Mouse (Mus musculus): ENCODE results near the gene Nfasc. TPM values are rescaled to one million over a fixed set of nuclear protein-coding genes. Genes with fewer than 3 reads are reported as not detected.

Gene Nfasc
- total RNA-seq, 1 experiment from 2014 or later, result 5.2 TPM

DNA sequence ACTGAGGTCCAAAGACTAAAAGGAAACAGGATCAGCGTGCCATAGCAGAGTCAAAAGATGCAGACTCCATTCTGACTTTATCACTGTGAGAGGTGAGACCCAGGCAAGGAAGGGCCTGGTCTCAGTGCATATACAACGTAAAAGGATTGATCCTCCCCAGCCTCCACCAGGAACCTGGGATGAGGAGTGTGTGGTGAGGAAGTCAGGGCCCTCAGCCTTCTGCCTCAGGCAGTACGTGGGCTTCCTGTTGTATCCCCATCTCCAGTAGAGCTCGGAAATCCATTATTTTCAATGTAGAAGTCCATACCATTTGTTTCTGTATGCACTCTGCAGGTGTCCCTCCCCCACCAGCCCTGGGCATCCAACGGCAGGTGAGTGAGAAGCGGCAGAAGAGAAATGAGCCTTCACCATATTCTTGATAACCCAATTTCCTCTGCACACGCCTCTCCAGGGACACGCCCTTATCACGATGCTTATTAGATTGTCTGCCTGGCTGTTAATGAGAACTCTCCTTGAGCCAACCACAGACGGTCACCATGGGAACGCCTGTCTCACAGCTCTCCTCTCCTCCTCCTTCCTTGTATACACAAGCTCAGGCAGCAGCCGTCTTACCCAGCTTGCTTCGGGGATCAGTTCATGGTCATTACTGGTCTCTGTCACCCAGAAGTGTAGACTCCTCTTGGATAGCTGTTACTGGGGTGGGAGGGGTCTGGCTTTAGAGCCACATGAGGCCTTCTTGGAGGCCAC is 100.4 kb downstream of the Nfasc start:
- DNase-seq, result no peak

DNA sequence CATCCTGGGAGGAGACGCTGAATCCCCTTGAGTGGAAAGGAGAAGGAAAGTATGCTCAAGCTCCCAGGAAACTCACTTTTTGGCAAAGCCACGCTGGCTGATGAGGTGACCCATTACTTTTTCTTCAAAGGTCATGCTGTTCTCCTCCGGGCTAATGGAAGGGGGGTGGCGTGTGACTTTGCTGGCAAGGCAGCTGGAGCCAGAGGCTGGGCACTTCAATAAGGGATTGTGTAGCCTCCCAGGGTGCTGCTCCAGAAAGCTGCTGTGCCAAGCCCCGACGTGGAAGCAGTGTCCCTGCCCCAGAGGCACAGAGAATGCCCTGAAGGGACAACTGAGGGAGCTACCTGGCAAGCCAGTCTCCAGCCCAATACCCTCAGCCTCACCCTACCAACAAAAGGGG is 101.3 kb downstream of the Nfasc start:
- DNase-seq, result no peak

DNA sequence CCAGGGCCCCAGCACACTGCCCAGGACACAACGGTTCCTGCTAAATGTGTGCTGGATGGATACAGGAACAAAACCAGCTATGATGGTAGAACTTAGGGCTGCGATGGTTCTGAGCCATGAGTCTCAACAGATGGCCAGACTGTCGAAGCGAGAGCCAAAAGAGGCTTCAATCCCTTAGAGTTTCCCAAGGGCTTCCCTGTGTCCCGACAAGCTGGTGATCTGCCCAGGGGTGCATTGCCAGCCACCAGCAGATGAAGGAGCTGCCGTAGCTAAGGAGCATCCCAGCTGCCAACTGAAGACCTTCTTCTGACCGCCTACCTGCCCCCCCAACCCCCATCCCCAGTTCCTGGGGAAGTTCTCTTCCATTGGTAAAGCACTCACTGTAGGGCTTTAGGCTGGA is 104.3 kb downstream of the Nfasc start:
- no peak for DNase-seq

DNA sequence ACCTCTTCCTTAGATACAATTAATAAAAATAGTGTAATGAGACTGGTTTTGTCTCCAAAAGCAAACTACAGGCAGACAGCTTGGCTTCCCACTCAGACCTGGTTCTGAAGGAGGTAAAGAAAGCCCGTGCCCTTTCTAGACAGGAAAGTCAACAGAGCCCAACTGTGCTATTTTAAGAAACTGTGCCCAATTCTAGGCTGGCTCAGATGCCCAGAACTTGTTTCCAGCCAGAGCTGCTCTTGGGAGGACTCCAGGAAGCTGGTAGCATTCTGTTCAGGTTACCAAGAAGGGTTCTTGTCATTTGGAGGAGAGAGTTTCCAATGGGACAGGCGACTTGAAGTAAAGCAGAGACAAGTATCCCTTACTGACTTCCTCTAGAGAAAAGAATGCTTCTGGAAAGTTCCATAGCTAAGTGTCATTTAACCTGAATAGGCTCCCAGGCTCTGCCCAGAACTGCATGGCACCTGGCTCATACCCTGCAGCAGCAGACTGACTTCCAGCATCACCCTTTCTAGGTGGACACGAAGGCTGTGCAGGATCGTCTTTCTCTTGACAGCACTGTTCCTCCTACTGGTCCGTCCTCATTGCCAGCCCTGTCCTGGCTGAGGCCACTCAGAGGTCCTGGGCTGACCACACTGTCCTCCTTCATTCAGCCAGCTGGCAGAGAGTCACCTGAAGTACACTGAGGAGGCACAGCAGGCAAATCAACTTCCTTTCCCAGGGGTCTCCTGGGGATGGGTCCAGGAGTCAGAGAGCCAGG is 111.8 kb downstream of the Nfasc start:
- no peak for DNase-seq

DNA sequence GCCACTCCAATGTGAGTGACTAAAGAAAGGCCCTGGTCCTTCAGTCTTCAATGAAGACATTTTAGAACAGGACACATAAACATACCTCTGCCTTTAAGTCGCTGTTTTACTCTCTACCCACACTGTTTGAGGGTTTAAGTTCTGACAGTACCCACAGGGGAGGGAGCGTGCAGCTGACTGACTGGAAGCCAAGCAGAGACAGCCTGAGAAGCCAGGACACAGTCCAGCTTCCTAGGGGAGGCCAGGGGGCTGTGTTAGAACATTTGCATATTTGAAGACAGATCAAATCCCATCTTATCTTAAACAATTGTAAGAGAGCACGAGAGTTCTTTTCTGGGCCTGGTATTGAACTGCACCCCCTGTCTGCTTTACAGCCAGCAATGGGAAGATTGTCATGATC is 113.0 kb downstream of the Nfasc start:
- DNase-seq, result no peak

DNA sequence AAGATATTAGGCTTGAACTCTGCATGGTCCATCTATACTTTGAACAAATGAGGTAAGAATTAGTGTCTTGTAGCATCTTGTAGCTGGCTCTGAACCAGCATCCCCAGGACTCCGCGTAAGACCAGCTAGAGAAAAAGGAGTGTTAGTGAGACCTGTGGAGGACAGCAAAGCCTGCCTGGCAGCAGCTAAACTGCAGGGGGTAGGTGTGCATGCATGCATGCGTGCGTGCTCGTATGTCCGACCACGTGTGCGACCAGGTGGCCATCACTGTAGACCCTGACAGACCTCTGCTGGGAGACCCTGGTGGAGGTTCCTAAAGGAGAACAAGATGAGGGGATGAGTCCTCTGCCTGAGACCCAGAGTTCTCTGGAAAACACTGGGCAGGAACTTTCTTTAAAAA is 113.4 kb downstream of the Nfasc start:
- DNase-seq, result no peak

DNA sequence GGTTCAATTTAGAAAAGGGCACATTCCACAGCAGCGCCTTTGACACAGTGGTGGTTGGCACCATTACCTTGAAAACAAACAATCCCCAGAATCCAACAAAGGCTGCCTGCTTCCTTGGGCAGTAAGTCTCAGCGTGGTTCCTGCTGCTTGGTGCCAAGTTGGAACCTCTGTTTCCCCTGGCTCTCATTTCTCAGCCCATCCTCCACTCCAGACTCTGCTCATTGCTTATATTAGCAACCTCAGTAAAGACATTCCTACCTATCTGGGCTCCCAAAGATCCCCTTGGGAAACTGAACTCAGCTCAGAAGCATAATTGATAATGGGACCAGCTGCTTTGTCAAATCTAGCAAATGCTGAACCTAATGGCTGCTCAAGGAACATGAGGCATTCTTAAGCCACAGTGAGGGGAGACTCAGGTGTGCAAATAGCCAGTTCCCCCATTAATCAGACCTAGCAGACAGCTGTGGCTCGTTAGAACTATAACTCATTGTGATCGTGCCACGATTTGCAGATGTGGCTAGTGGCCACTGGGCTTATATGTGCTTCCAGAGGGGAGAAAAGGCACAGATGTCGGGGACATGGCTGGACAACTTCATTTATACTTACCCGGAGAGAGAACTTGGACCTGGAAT is 115.4 kb downstream of the Nfasc start:
- DNase-seq, result no peak

DNA sequence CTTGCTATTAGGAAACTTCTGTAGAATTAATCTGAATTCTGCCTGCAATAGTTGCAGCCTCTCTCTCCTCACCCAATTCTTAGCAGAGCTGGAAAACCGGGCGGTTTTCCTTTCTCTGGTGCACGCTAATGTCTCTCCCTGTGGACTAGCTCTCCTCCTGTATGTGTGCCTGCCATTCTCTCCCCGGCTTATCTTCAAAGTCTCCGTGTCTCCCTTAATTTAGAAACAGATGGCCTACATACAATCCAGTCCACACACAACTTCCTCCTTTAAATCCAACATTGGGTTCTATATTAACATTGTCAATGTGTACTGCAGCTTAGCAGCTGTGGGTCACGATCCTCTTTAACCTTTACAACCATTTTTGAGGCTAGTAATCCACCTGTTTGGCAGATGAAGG is 116.6 kb downstream of the Nfasc start:
- DNase-seq, result no peak

DNA sequence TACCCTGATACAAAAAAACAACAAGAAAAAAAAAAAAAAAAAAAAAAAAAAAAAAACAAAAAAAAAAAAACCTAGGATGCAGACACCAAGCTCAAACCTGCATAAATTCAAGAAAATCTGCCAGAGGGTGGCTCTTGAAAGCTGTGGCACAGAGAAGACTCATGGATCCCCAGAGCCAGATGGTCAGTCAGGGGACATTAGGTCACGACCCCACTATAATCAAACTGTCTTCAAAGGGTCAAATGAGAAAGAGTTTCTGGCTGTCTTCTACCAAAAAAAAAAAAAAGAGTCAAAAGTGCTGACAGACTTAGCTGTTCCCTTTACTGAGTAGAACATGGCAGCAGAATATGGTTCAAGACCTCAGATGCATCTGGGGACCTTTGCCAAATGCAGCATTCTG is 117.1 kb downstream of the Nfasc start:
- DNase-seq, result no peak

DNA sequence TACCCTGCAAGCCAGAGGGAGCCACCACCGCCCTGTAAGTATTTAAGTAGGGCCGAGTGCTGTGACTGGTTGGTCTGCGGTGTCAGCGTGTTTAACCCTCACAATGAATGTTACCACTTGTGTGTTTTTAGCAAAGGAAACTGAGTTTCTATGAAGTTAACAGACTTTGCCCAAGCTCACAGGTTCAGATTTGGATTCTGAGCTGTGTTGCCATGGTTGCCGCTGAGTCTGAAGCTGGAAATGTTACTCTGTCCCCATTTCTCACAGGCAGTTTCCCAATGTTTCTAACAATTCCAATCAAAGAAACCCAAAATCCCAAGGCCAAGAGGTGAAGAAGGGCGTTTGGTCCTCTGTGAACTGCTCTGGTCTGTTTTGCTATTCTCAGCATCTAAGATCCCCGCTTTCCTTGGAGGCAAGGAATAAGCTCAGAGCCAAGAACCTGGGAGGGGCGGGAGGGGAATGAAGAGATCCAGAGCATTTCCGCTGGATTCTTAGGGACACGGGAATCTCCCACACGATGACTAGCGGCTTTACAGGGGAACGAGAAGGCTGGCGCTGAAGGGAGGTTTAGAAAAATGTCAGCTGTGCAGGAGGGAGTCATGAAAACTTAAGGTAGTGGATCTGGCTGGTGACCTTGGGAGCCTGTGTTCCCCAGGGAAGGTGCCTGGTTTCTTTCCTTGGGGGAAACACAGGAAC is 117.8 kb downstream of the Nfasc start:
- no peak for DNase-seq

DNA sequence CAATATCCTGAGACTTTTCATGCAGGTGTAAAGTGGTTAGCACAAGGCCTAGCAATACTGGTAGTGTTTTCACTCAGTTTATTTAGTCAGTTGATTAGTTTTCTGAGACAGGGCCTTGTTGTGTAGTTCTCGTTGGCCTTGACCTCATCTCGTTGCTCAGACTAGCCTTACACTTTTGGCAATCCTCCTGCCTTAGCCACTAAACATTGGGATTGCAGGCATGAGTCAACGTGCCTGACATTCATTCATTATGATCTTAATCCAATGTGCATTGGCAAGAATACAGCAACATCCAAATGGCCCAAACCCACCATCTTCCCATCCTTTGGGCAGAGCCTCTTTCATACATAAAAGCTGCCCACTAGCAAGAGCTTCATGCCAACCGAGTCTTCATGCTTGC is 129.5 kb downstream of the Nfasc start:
- DNase-seq, result no peak

DNA sequence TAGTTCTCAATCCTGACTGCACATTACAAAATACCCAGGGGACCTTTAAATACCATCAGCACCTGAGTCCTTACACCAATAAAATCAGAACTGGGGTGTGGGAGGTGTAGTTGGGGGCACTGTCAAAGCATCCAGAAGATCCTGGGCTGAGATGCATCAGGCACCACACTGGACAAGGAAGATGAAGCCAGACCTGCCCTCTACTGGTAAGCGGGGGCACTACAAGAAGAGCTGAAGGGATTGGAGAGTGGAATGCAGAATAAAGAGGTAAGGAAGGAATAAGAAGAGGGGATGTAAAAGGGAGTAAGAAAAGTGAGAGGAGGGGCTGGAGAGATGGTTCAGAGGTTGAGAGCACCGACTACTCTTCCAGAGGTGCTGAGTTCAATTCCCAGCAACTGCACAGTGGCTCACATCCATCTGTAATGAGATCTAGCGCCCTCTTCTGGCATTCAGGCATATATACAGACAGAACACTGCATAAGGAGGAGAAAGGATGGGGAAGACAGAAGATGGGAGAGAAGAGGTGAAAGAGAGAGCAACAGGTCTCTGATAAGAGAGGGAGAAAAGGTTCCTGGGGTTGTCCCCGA is 132.5 kb downstream of the Nfasc start:
- DNase-seq, result peak; percentile 56

DNA sequence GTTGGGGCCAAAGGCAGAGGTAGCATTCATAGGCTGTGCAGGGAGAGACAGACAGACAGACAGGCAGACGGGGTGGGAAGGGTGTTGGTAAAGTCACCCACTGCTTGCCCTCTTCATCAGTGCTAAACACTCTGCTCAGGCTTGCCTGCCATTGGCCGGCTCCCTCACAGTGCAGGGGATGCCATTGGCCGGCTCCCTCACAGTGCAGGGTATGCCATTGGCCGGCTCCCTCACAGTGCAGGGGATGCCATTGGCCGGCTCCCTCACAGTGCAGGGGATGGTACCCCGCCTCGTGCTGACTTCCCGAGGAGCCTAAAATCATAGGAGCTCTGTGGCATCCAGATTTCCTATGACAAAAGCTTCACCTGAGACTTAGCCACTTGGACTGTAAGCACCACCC is 139.4 kb downstream of the Nfasc start:
- no peak for DNase-seq

DNA sequence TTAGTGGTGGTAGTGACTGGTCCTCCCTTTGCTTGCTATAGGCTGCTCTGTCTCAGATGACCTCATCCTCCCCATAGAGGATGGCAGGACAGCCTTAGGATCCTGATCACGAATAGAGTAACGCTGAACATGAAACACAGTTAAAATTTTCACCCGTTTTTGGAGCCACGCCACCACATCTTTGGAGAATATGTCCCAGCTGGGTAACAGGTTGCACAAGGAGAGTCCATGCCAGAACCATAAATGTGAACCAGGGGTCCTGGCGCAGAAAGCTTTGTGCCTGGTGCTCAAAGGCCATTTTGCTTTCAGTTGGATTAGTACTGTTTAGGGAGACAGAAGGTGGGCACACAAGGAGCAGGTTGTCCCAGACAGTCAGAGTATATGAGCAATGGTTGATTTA is 143.6 kb downstream of the Nfasc start:
- DNase-seq, result no peak

DNA sequence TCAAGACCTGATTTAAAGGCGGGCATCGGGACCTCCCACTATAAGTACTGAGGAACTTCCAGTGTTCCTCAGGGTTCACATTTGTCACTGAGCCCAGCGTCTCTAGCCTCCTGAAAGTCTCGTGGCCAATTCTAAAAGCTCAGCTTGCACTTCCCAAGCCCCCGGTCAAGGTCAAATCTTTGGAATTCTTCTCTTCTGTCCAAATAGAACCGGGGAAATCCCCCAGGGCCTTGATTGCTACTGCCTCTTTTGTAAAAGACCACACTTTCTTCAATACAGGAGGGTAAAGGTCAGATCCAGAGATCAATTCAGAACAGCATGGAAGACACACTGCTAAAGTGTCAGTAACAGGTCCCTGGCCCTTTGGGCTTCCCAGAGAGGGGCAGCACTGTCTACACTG is 145.9 kb downstream of the Nfasc start:
- no peak for DNase-seq

DNA sequence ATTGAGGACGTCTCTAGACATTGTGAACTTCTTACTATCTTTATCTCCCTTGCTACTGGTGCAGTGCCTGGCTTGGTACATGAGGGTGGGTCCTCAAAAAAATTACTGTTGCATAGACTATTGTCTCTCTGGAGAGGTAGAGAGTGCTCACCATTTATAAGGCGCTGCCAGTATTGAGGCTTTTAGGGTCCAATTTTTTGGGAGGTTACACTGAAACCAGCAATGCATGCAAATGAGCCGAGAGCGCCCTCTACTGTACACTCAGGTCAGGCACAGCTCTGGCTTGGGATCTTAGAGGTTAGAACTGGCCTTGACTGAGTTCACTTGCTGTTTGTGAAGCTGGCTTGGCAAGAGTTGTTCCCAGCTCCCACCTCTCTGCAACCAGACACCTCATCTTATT is 147.0 kb downstream of the Nfasc start:
- DNase-seq, result peak; percentile 72

DNA sequence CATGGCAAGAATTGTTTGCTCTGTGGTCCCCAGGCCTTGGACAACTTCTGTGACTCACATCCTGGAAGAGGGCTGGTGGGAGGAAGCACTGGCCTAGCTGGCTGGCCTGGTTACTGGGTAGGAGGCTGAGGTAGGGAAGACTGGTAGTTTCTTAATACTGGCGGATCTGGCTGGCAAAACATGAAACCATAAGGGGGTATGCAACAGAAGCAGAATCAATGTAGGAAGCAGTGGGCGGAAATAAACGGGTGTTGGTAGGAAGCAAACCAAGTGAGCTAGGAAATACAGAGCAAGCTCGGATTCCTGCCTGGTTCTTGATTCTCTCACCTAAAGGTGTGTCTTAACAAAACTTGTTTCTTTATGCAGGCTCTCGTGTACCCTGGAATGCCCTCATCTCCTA is 149.5 kb downstream of the Nfasc start:
- DNase-seq, result no peak

DNA sequence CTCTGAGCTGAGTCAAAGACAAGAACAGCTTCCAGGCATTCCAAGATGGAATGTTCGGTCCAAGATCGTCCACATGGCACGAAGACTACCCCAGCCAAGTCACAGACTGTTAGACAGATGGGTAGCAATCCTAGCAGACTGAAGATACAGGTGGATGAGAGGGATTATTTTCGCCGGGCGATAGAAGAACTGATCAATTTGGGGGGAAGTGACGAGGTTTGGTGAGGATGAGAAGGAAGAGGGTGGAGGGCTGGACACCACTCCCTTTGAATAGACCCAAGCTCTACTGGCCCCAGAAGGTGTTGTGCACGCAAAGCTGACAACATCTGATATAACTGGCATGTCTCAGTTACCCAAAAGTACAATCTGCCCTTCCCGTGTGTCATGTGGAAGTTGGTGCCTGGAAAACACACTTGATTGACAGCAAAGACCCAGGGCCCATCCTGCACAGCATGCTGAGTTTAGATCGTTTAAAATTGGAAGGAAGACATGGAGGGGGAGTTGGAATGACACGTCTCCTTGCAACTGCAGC is 150.1 kb downstream of the Nfasc start:
- DNase-seq, result no peak

DNA sequence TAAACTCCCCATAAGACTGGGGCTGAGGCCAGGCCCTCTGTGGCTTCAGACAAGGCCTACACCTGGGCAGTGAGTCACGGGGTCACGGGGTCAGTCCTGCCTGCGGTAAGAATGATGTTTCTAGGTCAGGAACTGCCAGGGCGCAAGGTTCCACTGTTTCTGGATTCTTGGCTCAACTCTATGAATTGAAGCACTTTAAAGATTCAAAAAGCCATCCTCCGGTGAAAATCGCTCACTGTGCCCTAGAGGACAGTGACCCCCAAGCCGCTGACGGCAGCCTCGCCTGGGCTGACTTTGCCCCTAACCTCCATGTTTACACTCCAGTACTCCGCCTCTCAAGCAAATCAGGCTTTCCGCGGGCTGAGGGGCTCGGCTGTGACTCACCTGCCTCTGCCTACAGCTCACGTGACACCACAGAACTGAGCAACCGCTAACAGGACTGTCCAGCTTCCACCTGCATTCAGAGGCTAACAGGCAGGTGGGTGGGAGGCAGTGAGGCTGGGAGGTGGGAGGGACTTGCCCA is 154.9 kb downstream of the Nfasc start:
- DNase-seq, result no peak

DNA sequence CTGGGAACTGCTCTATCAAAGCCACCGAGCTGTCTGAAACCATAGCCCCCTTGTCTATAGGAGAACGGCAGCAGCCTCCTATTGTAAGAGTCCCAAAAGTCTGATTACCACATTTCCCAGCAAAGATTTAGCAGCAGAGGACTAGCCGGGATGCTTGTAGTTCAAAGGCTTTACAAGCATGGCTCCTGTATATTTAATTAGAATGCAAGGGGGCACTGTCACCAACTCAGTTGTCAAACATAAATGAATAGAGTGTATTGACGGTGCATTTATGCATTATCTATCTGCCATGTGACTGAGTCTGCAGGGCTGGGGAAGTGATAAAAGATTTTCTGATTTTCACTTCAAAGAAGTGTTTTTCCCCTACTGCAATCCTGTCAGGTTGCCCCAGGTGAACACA is 156.2 kb downstream of the Nfasc start:
- no peak for DNase-seq

DNA sequence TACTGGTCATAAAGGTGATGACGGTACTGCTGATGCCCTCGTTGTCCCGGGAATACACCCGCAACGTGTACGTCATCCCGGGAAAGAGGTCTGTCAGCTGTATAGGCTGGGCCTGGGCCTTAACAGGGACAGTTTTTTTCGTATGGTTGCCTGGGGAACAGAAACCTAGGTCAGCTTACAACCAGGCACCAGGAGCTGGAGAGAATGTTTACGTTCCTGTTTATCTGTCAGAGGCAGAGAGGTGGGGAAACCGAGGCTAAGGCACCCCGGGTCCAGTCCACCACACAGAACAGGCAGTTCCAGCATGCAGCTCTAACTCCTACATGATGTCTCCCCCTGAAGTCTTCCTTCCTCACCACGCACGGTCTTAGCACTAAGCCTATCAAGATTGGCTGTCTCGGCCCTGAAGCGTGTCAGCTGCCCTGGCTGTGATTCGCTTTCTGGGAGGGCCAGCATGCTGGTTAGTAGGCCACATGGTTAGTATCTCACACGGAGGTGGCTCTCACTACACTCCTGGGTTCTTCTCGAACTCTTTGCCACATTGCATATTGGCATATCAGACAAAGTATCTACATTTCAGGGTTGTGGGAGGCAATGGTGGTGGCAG is 158.5 kb downstream of the Nfasc start:
- DNase-seq, result no peak

Measured in adrenal gland, postnatal 25 days (tissue).